Mouse (Mus musculus) left cerebral cortex, adult 8-10 months (tissue): Measurements from ENCODE around the gene Sugct. TPM values are rescaled to one million over a fixed set of nuclear protein-coding genes. Genes with fewer than 3 reads are reported as not detected.
"Not testable (repeated sequence)": the region's sequence is repeated elsewhere in the genome, so short reads cannot be mapped to it uniquely, and the experiment has no call there.

ENCODE experiments used
- DNase-seq, 2 experiments: peaks; one replicate each; pipeline ENCODE4 v3.0.0; 2022; ENCODE audit warnings: low spot score in 2 of 2
- total RNA-seq, 4 experiments: library from RNA; stranded (reverse); gene quantifications; 2 replicates each; pipeline ENCODE4 v1.2.4; 2022

The Sugct gene
- total RNA-seq, 4 experiments from 2014 or later, result 2.6 to 9.1 (median 3.4) TPM

GRCm38 (mm10) chr13:16906974-16907373 lies 788.4 kb downstream of the Sugct start:
- DNase-seq, result no peak

GRCm38 (mm10) chr13:16901424-16901823 lies 793.9 kb downstream of the Sugct start:
- no peak for DNase-seq

- no peak for DNase-seq
Observed at GRCm38 (mm10) chr13:16898084-16898792, 797.1 kb downstream of the Sugct start.

- DNase-seq, result no peak
Observed at GRCm38 (mm10) chr13:16878056-16878455, 817.3 kb downstream of the Sugct start.

DNA sequence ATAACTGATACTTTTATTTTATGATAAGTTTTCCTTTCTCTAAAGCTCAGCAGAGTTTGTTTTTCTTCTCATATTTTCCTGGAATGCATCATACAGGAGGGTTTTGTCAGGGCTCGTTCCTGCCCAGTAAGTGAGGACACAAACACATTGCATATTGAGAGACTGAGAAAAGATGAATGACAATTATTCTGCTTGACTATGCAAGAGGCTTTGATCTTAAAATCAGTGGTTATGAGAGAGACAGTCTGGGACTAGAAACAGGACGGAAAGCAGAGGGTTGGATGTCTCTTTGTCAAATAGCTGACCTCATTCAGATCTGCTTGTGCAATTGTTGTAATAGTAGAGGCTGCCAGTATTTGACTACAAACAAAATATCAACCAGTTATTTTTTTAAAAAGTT lies 835.4 kb downstream of the Sugct start:
- DNase-seq, result no peak

GRCm38 (mm10) chr13:16847236-16847635 lies 848.1 kb downstream of the Sugct start:
- no peak for DNase-seq

DNA sequence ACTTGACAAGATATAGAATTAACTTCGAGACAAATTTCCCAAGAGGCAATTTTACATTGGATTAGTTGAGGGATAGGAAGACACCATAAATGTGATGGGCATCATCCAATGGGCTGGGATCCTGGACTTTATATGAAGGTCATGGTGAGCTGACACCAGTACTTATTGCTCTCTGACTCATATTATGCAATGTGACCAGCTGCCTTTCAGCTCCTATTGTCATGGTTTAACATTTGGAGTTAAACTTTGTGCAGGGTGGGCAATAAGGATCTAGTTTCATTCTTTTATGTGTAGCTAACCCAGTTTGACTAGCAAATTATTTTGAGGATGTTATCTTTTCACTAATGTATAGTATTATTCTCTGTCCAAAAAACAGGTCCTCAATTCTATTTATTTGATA lies 854.4 kb downstream of the Sugct start:
- DNase-seq, result no peak

DNA sequence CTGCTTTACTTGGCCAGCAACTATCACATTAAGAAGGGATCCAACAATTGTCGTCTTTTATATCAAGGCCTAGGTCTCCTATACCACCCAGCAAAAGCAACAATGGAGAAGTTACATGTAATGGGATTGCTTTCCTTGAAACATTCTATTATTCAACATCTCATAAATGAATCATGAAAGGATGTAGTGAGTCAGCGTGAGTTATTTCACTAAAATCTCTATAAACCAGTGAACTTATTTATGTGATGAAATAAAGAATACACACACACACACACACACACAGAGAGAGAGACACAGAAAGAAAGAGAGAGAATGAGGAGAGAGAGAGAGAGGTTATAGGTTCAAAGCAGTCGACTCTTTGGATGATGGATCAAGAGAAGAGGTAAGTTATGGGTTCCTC lies 856.9 kb downstream of the Sugct start:
- DNase-seq, result no peak

DNA sequence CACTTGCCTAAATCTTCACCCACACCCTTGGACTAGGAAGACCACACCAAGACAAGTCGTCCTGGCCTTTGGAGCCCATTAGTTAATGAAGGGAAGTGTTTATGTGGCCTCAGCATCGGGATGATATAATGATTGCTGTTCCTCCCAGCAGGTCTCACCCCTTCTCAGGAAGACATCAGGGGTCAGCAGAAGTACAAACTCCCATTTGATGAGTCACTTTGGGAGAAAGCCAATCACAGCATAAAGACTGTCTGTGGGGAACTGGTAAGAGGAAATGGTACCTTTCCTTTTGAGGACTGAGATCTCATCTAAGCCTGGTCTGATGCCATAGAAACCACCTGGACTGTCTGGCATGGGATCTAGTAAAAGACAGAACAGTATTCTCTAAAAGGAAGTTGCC lies 860.2 kb downstream of the Sugct start:
- no peak for DNase-seq

DNA sequence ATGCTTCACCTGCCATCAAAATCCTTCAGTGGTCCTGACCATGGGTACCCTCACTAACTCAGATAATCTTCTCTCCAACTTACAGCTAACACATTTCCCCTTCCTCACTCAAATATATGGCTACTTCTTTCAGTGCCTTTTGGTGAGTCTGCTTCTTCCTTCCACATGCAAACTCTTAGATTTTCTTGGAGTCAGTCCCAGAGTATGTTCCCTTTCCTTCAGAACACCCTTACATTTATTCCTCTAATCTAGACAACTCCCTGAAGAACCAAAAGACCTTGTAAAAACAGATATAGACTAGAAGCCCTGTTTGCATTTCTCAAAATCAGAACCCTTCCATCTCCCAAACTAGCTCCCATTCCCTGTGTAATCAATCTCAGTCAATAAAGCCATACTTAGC lies 862.3 kb downstream of the Sugct start:
- no peak for DNase-seq

DNA sequence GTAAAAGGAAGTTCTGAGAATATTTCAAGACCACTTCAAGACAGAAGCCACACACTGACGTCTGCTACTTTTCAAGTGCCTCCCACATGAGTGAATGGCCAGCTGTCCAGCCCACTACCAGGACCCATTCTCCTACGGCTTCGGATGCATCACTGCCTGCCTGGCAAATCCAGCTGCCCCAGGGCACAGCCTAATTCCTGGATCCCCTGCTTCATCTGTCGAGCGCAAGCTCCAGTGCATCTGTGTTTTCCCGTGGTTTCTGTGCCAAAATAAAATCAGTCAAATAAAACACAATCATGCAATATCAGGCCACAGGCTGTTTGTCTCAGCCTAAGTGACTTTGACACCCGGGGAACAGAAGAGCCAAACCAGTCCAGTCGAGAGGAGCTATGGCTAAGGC lies 863.5 kb downstream of the Sugct start:
- DNase-seq, result no peak

DNA sequence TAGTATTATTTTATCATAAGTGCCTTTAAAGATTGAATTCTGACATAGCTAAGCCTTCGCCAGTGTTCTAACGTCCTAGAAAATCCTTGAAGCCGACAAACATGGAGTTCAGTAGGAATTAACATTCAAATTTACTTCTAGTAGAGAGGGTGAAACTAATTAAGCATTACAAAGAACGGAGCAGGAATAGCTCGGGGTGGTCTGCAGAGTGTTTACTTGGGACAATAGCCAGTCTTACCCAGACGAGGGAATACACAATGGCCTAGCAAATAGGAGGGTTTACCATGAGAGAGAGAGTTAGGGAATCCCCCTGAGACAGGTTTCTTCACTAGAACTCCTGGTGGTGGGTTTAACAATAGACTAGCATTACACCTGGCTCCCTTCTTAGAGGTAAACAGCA lies 865.1 kb downstream of the Sugct start:
- DNase-seq, result not testable (repeated sequence)

GRCm38 (mm10) chr13:16829589-16829988 lies 865.8 kb downstream of the Sugct start:
- DNase-seq, result no peak

GRCm38 (mm10) chr13:16825619-16826018 lies 869.7 kb downstream of the Sugct start:
- peak in 1 of 2 experiments; percentile 59 for DNase-seq

GRCm38 (mm10) chr13:16821785-16822184 lies 873.6 kb downstream of the Sugct start:
- DNase-seq, result no peak

DNA sequence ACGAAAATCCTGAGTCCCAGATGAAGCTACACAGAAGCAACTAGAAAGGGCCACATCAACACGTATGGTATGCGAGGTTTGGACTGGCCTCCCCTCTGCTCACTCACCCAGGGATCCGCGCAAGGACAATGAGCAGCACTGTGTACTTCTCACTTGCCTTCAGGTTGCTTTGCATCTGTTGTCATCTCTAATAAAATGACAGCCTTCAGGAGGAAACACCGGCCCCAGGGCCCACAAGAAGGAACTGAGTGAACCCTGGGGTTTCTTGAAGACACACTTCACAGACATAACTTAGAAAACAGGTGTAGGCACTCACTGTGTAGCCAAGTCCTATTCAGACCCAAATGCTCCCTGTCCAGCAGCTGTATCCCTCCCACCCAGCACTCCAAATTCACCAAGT lies 877.9 kb downstream of the Sugct start:
- no peak for DNase-seq

DNA sequence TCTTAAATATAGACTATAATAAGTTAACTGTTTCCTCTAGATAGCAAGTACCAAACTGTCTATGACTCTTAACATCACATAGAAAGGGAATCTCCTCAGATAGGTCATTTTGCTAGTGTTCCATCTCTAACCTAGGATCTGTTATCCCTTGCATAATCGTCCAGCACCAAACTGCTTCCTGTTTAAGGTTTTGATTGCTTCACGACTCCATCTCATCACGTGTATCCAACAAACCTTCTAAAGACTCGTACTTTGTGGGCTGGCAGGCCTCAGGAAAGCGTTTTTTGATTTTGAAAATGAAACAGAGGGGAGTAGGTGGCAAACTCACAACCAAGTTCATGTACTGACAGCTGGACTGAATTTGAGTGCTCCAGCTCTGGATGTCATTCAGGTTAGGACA lies 878.6 kb downstream of the Sugct start:
- no peak for DNase-seq

DNA sequence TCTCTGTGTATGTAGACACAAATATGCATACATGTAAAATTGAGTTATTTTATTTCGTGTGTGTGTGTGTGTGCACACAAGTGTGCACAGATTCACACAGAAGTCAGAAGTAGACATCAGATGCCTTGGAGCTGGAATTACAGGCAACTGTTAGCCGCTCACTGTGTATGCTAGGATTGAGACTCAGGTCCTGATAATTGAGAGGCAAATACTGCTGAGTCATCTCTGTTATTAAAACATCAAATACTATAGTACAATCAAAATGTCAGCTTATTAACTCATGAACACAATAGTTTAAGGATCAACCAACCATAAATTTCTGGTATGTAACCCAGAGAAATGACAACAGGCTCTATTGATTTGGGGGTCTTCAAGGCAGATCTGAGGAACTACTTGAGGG lies 883.1 kb downstream of the Sugct start:
- no peak for DNase-seq

Other genes with a start within 250 kb of the Sugct start
- gene Mplkip, start 361 bp downstream of the Sugct start, total RNA-seq, result 10 to 100 TPM; 12.7 to 16.4 (median 13.8) TPM
- 10 to 100 TPM; 54.0 to 59.9 (median 55.3) TPM for gene Cdk13, start 109.5 kb upstream of the Sugct start, total RNA-seq
- 10 to 100 TPM; 54.4 to 58.9 (median 56.5) TPM for gene Rala, start 248.7 kb upstream of the Sugct start, total RNA-seq